ENCODE assay signal across 11 mouse cellular contexts in the genomic region with DNA sequence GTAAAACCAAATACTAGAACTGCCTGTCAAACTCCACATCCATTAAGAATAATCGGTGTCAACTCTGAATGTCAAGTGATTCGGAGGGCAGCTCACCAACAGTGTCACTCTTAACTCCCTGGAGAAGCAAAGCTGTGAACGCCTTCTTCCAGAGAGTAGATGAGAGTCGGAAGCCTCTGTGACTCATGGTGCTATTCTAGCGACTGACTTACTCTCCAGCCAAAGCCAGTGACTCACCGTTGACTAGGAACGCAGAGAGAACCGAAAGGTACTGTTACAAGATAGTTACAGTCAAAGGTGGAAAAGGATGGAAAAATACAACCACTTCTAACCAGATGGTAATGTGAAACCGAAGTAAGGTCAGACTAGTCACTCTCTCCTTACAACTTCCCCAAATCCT.
DNase-seq lines count a peak whose midpoint lies in the region; ATAC-seq and TF ChIP-seq lines count a peak whose summit lies in the region.
"Had no signal": no experiment of that assay in that cellular context is flagged by ENCODE, and none has a peak within 500 bp of the region (broad histone marks: within the 10 kb centered on the region; RNA-seq: fewer than 3 reads in every experiment).

No protein-coding gene starts in this region.

- no peaks in the 10 kb centered on the region for H3K27me3 ChIP-seq in heart, postnatal 0 days (ENCODE audit: control insufficient read depth, insufficient read depth, low read length)
- no peaks in the 10 kb centered on the region for H3K27me3 ChIP-seq in ES-Bruce4 (ENCODE audit: control insufficient read depth, insufficient read depth, low read length, poor library complexity, severe bottlenecking)
- no peaks in the 10 kb centered on the region for H3K27me3 ChIP-seq in kidney, embryonic 16.5 days (ENCODE audit: insufficient read depth, low read length)
- H3K27me3 ChIP-seq: hindbrain, embryonic 15.5 days had no signal

- no peak for TF ChIP-seq POLR2A in ES-Bruce4 (IDR thresholded peaks at IDR 0.05; ENCODE audit: insufficient read depth, low read length)

- no peak for TF ChIP-seq EP300 in heart, postnatal 0 days (IDR thresholded peaks at IDR 0.05; ENCODE audit: low read depth)
- TF ChIP-seq EP300 in ES-Bruce4 (IDR thresholded peaks at IDR 0.05; ENCODE audit: insufficient read depth, low read depth, low read length), result no peak

- no peak overlapping the region for H3K27ac ChIP-seq in heart, postnatal 0 days (ENCODE audit: low read depth)
- H3K27ac ChIP-seq in ES-Bruce4 (ENCODE audit: insufficient read depth, low read length), result peak overlapping the region; percentile 45; the same call in 1 of the 2 replicates
- no peak overlapping the region for H3K27ac ChIP-seq in kidney, embryonic 16.5 days (ENCODE audit: low read length)
- no peak overlapping the region for H3K27ac ChIP-seq in layer of hippocampus, adult 2 months
- H3K27ac ChIP-seq: embryonic facial prominence, embryonic 10.5 days; hindbrain, embryonic 15.5 days had no signal

- no peaks in the 10 kb centered on the region for H3K4me1 ChIP-seq in heart, postnatal 0 days (ENCODE audit: control insufficient read depth, insufficient read depth)
- peaks cover 3% of the 10 kb centered on the region for H3K4me1 ChIP-seq in ES-Bruce4 (ENCODE audit: control insufficient read depth, insufficient read depth, low read length)
- H3K4me1 ChIP-seq in kidney, embryonic 16.5 days (ENCODE audit: insufficient read depth, low read length), result 0 out of 2 replicates have a peak, but pooled peaks cover 10% of the 10 kb centered on the region

- no peak overlapping the region for H3K4me3 ChIP-seq in heart, postnatal 0 days (ENCODE audit: low read depth, low read length)
- H3K4me3 ChIP-seq in ES-Bruce4 (ENCODE audit: low read depth, low read length), result no peak overlapping the region
- no peak overlapping the region for H3K4me3 ChIP-seq in kidney, embryonic 16.5 days (ENCODE audit: low read length)
- H3K4me3 ChIP-seq in layer of hippocampus, adult 2 months, result no peak overlapping the region
- H3K4me3 ChIP-seq: embryonic facial prominence, embryonic 10.5 days; hindbrain, embryonic 15.5 days had no signal

- 46% methylated on average over 9 of the region's 9 CpGs for WGBS in heart, postnatal 0 days
- 79% methylated on average over 9 of the region's 9 CpGs for WGBS in kidney, embryonic 16.5 days

- no peaks in the 10 kb centered on the region for H3K36me3 ChIP-seq in heart, postnatal 0 days (replicated peaks; ENCODE audit: control insufficient read depth, insufficient read depth, low read length)
- H3K36me3 ChIP-seq in ES-Bruce4 (ENCODE audit: control insufficient read depth, insufficient read depth, low read length, poor library complexity, severe bottlenecking), result no peaks in the 10 kb centered on the region
- H3K36me3 ChIP-seq in kidney, embryonic 16.5 days (ENCODE audit: insufficient read depth, low read length), result no peaks in the 10 kb centered on the region
- H3K36me3 ChIP-seq: embryonic facial prominence, embryonic 10.5 days; hindbrain, embryonic 15.5 days had no signal

- H3K9ac ChIP-seq in heart, postnatal 0 days (replicated peaks; ENCODE audit: low read depth, low read length), result no peak overlapping the region
- no peak overlapping the region for H3K9ac ChIP-seq in ES-Bruce4 (ENCODE audit: low read depth, poor library complexity, severe bottlenecking)
- no peak overlapping the region for H3K9ac ChIP-seq in kidney, embryonic 16.5 days (replicated peaks; ENCODE audit: low read length)
- H3K9ac ChIP-seq: hindbrain, embryonic 15.5 days had no signal

- ATAC-seq in heart, postnatal 0 days (ENCODE audit: insufficient read depth, low read depth), result peak; percentile 62; the same call in 1 of the 2 replicates
- 0 out of 2 replicates have a peak, but pooled peaks have one; percentile 1 for ATAC-seq in monocyte, adult 5-6 weeks (replicated peaks; ENCODE audit: insufficient number of reproducible peaks, low FRiP score, low TSS enrichment, poor library complexity, severe bottlenecking)
- ATAC-seq in kidney, embryonic 16.5 days (ENCODE audit: low FRiP score, low TSS enrichment), result no peak

- TF ChIP-seq CTCF in heart, postnatal 0 days (IDR thresholded peaks at IDR 0.05; ENCODE audit: low read depth), result no peak
- TF ChIP-seq CTCF in ES-Bruce4 (IDR thresholded peaks at IDR 0.05; ENCODE audit: low read depth, low read length), result no peak
- no peak for TF ChIP-seq CTCF in layer of hippocampus, adult 2 months (conservative IDR thresholded peaks at IDR 0.05)

- no peak overlapping the region for H3K4me2 ChIP-seq in heart, postnatal 0 days (ENCODE audit: low read depth, low read length)
- H3K4me2 ChIP-seq in kidney, embryonic 16.5 days (replicated peaks; ENCODE audit: low read depth, low read length), result no peak overlapping the region
- H3K4me2 ChIP-seq: hindbrain, embryonic 15.5 days had no signal

- peak; percentile 59 for DNase-seq in heart, postnatal 0 days (ENCODE audit: low spot score)
- no peak for DNase-seq in heart, adult 18-20 months
- peak; percentile 64 for DNase-seq in adrenal gland, postnatal 36 days
- DNase-seq in layer of hippocampus, adult 2 months (ENCODE audit: low spot score in 2 of 2), result no peak
- no peak for DNase-seq in spleen, postnatal 10 days (ENCODE audit: low spot score in 2 of 2)
- DNase-seq: lung, postnatal 10 days had no signal

- H3K9me3 ChIP-seq in heart, postnatal 0 days (replicated peaks; ENCODE audit: control insufficient read depth, low read length), result no peaks in the 10 kb centered on the region
- no peaks in the 10 kb centered on the region for H3K9me3 ChIP-seq in ES-Bruce4 (replicated peaks; ENCODE audit: control insufficient read depth, insufficient read depth, low read length, poor library complexity, severe bottlenecking)
- H3K9me3 ChIP-seq in kidney, embryonic 16.5 days (ENCODE audit: low read length), result no peaks in the 10 kb centered on the region
- H3K9me3 ChIP-seq: embryonic facial prominence, embryonic 10.5 days; hindbrain, embryonic 15.5 days had no signal

Comparison
In these comparisons a context has a peak if more than half of its experiments do, and no peak if none do; other contexts are left out.
1. DNase-seq: peak in heart, postnatal 0 days (single experiment) and adrenal gland, postnatal 36 days (2 of 2); none in heart, adult 18-20 months (0 of 2), layer of hippocampus, adult 2 months (0 of 2) and spleen, postnatal 10 days (0 of 2).